Mouse (Mus musculus) mouse trophoblast stem cell (cell line): Measurements from ENCODE around the gene Ttc12.

Source experiments
- in situ Hi-C, 2 experiments: fragments of 300-500 bp; cut with MseI, MboI; formaldehyde crosslinking; loops; 2 replicates in 1 of 2; 3 replicates in 1 of 2; pipeline ENCODE4 v1.15.1; 2025

Ttc12 gene

GRCm38 (mm10) chr9:49490609-49491008 is 4.6 kb upstream of the Ttc12 start:
- in situ Hi-C loops: no loop called here

DNA sequence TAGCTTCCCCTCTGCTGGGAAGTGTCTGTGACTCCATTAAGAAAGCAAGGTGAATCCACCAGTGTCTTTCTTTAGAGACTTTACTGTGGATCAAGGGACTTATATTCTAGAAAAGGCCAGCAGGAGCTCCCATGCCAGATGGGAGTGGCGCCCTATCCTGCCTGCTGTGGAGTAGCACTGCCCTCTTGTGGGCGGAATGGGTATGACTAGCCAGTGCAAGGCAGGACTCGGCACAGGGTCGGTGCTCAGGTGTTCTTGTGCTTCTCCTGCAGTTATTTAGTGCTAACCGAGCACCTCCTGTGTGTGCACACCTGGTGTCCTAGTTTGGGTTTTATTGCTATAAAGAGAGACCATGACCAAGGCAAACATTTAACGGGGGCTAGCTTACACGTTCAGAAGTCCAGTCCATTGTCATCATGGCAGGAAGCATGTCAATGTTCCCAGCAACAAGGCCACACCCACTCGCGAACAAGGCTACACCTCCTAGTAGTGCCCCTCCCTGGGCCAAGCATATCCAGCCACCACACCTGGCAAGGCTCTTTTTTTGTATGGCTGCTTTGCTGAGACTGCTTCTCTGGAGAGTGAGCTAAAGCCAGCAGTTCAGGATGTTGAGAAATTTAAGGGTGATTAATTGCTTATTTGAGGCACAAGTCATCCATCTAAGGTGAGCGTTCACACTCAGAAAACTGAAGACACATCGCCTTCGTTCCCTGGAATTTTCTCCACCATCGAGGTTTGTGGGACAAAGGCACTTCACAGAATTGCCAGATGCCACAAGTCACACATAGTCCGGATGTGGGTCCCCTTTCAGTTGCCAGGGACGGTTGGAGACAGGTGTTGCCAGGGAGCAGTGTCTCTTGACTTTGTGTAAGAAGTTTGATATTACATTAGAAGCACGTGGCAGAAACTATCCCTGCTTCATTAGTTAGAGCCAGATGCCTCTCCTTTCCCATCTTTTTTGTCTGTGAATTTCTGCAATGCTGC is 3.2 kb upstream of the Ttc12 start:
- in situ Hi-C loops: loop anchor here (5.0 to 10.0 kb wide), 3 partner anchors 242 to 407 kb away; partner anchors contain the start of gene Tmprss5 (in 2 of the 2)

DNA sequence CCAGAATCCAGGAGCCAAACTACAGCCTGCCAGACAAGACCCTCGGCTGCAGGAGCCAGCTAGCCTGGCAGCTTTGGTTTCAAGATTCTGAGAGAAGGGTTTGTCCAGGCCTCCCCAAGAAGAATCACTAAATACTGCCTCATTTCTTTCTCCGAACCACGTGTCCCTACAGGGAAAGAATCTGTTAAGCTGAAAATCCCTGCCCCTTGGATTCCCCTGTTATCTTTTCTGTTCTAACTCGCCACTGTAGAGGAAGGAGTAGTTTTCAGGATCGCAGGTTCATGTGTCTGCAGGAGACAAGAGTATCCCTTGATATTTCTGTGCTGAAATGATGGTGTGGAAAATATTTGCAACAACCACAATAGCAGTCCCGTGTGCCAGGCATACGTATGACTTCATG is 2.2 kb upstream of the Ttc12 start:
- in situ Hi-C loops: loop anchor here (5.0 to 10.0 kb wide), 3 partner anchors 241 to 406 kb away; partner anchors contain the start of gene Tmprss5 (in 2 of the 2)

DNA sequence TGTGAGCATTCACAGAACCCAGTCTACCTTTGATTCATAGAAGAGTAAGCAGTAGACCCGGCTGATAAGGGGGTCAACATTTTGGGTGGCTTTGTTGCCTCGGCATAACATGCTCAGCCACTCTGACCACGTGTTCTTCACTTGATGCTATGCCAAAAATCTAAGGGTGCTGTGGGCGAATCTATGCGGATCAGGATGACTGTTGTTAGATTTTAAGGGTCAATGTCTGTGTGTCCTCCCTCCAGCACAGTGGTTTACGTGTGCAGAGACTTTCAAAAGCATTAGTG is 1.6 kb upstream of the Ttc12 start:
- in situ Hi-C loops: loop anchor here (5.0 to 10.0 kb wide), 3 partner anchors 240 to 405 kb away; partner anchors contain the start of gene Tmprss5 (in 2 of the 2)

DNA sequence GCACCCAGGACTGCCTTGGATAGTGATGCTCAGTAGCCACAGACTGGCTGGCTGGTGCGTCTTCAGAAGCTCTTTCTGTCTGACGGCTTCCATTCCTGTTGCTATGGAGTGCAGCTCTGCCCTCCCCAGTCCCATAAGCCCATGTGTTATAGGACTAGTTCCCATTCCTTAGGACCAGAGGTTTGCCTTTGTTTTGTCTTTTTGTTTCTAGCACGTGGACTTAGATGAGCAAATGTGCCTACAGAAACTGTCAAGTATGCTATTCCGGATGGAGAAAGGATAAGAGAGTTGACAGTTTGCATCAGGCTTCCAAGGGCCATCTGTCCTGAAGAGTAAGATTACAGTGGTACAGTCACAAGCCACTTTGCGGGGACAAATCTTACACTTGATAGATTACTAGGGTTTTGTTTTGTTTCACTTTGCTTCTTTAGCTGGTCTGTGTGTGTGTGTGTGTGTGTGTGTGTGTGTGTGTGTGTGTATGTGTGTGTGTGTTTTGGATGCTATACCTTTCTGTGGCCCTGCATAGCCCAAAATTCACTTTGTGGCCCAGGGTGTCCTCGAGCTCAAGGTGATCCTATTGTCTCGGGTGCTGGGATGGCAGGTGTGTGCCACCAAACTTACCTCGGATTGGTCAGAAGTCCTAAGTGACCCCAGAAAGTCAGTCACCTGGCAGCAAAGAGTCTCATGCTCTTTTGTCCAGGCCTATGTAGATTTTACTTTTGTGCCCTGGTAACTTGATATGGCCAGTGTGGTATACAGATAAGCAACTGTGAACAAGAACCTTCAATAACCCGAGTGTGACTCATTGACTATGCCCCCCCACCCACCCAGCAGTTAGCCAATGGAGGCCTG is 1.0 kb upstream of the Ttc12 start:
- in situ Hi-C loops: loop anchor here (5.0 to 10.0 kb wide), 3 partner anchors 240 to 405 kb away; partner anchors contain the start of gene Tmprss5 (in 2 of the 2)

DNA sequence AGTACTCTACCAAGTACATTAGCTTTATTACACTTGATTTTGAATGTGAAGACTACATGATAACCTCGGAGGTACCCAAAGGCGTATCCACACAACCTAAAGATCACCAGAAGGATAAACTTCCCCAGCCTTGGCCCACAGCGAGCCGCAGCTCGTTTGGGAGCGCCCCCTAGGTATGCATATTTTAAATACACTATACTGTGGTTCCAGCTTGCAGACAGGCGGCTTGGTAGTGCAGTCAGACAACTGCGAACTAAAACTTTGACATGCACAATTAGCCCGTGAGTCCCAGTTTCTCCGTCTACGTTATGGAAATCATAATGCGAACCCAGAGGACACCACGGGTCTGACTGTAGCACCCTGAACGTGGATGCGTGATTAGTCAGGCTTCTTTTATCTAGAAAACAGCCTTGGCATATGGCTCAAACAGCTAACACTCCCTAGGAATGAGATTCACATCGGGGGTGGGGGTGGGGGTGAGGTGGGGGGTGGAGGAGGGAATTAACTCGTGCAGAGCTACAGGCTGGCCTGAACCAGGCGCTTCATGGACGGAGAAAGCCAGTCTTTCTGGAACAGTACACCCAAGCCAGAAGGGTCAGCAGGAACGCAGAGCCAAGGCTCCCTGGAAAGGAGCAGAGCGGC is 654 bp downstream of the Ttc12 start:
- in situ Hi-C loops: loop anchor here (5.0 to 10.0 kb wide), 3 partner anchors 238 to 403 kb away; partner anchors contain the start of gene Tmprss5 (in 2 of the 2)

DNA sequence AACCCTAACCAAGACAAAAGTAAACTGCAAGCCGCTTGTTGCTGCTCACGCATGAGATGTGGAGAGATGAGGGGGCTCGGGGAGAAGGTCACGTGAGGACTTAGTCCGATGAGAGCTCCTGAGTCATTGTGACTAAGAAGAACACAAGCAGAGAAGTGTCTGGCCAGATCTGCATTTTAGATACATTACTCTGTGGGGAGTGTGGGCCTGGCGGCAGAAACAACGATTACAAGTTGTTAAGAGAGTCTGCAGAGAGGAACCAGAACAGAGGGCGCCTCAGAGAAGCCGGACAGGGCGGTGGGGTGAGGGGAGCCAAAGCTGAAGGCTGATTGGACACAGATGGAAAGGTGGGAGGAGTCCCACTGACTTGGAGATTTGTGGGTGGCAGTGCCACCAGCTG is 2.7 kb downstream of the Ttc12 start:
- in situ Hi-C loops: loop anchor here in 1 of 2 experiments (10.0 kb wide), 1 partner anchor 239 kb away; no protein-coding TSS in a partner anchor

DNA sequence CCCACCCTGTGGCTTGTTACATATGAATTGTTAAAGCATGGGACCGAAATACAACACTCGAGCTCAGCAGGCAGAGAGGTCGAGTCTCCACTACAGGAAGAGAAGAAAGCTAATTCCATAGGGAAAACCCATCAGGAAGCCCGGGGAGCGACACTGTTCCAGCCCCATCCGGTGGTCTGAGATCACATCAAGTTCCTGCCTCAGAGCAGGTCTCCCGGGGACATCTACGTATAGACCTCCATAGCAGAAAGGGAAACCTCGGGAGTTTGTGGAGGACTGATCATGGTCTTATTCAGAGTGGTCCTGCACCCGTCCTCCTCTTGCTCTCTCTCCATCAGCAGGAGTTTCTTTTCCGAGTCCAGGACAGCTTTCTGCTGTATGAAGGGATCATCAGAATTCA is 13.9 kb downstream of the Ttc12 start:
- in situ Hi-C loops: no loop called here

GRCm38 (mm10) chr9:49470946-49471345 is 15.1 kb downstream of the Ttc12 start:
- in situ Hi-C loops: no loop called here

DNA sequence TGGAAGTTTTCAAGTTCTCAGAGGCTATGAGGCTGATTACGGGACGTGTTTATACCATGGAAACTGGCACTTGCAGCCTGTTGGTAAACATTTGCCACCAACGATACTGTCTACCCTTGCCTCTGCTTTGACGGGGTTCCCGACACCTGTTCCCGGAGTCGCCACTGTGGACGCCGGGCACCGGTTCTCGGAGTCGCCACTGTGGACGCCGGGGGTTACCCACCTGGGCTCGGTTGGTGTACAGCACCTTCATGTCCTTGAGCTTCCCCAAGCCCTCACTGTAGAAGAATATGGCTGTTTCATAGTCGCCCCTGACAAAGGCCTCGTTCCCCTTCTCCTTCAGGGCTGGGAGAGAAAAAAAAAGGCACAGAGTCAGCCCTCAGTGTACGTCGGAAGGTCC is 16.0 kb downstream of the Ttc12 start:
- in situ Hi-C loops: no loop called here

GRCm38 (mm10) chr9:49456136-49456535 is 29.9 kb downstream of the Ttc12 start:
- in situ Hi-C loops: no loop called here

GRCm38 (mm10) chr9:49452396-49452795 is 33.6 kb downstream of the Ttc12 start:
- in situ Hi-C loops: no loop called here

GRCm38 (mm10) chr9:49450491-49450890 is 35.5 kb downstream of the Ttc12 start:
- in situ Hi-C loops: no loop called here

- in situ Hi-C loops: no loop called here
These were observed 43.4 kb downstream of the Ttc12 start for GRCm38 (mm10) chr9:49442621-49443020.

DNA sequence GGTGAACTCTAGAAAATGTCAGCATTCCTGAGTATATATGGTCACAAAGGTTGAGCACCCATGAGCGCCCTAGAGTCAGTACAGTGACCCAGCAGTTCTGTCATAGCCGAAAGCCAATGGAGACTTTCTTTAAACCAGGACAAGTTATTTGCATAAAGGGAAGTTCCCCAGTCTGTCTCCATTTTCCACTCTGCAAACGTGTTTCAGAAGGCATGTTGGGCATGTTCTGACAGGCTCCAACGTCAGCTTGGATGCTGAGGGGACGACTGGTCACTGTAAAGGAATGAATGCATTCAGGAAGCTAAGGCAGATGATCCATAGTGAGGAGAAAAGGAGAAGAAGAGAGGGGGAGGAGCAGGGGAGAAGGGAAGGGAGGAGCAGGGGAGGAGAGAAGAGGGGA is 58.5 kb downstream of the Ttc12 start:
- in situ Hi-C loops: no loop called here

GRCm38 (mm10) chr9:49426921-49427320 is 59.1 kb downstream of the Ttc12 start, which contains the start of gene Ankk1:
Ankk1 (minus strand) TSS chr9:49427021.
- in situ Hi-C loops: no loop called here

DNA sequence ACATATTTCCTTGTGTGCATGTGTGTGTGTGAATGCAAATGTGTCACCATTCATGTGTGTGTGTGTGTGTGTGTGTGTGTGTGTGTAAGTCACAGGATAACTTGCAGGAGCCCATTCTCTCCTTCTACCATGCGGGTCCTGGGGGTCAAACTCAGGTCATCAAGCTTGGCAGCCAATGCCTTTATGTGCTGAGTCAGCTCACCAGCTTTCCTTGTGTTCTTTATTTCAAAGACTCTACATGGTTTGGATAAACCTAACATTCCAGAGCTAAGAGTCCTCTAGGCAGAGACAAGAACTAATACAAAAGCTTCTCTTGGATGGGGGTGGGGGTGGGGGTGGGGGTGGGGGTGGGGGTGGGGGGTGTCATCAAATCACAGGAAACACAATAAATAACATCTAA is 60.4 kb downstream of the Ttc12 start:
- in situ Hi-C loops: no loop called here

DNA sequence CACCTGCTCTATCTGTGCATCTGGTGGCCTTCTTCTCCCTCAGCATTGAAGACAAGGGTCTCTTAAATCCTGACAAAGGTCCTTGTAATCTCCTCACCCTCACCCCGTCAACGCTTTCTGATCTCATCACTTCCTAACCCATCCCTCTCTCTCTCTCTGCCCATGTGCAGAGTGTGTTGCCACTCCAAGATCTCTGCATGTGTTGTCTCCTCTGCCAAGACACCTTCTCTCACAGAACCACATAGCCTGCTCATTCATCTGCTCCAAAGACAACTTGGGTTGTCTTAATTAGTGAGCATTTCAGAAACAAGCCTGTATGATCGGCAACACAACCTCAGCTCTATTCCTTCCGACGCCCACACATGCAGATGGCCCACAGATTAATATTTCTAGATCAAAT is 62.2 kb downstream of the Ttc12 start:
- in situ Hi-C loops: no loop called here

DNA sequence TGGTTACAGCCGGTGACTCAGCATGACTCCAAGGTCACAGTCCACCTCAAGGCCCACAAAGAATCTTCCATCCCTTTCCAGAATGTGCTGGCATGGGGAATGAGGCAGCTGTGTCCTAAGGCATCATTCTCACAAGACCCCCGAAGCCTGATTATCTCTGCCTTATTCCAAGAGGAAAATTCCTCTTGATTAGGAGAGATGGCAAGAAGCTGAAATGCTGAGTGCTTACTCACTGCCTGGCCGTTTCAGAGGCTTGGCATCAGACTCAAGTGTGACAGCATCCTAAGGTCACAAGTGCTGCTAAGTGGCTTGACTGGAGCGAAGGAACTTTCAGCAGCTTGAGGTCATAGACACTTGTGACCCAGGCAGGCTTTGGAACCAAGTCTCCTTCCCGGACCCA is 75.4 kb downstream of the Ttc12 start:
- in situ Hi-C loops: no loop called here

GRCm38 (mm10) chr9:49407028-49407427 is 79.0 kb downstream of the Ttc12 start:
- in situ Hi-C loops: no loop called here

DNA sequence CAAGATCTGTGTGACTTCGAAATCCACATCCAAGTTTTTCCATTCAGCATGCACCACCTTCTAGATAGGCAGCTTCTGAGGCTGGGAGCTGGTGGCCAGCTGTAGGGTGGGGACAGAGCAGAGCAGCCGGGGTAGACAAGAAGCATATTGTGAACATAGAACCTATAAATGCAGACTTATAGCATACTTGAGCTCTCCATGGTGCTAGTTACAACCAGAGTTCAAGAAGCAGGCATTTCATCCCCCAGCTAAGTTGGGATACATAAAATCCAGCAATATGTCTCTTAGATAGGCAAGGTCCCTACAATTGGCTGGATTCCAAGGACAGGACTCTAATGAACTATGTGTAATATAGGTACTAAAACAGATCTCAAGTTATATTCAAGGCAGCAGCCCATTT is 82.3 kb downstream of the Ttc12 start:
- in situ Hi-C loops: no loop called here

DNA sequence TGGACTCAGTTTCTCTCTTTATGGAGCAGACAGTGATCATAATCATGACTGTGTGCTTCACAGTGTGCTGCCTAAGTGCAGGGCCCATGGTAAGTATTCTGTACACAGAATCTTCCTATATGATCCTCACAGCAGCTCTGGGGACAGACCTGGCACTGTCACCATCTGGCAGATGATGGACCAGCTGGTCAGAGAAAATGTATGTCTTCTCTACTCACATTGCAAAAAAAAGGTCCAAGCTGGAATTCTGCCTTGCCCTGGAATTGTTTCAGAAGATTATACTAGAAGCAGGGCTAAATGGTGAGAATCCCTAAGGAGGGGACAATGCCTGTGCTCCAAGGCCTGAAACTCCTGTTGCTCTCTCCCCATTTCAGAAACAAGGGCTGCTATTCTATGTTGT is 90.0 kb downstream of the Ttc12 start:
- in situ Hi-C loops: no loop called here
